Mouse (Mus musculus) stomach, postnatal 0 days (tissue): ENCODE measurements at regions not wholly inside any gene's neighbourhood (a gene's known extent, or its start where the extent isn't known, plus 50 kb on each side); places are given as distances from the start of the nearest gene placed in this dataset.
A peak's percentile ranks its signal among the peaks of the same experiment; 100 is the strongest.

Experiments
- ATAC-seq: fragments of 200-750 bp; cut with Nextera tagmentation; 2 replicates; pipeline ENCODE4 v1.8.0; 2017; ENCODE audit not compliant: low FRiP score, low TSS enrichment
- DNase-seq: peaks from one replicate; pipeline ENCODE4 v3.0.0-alpha.2; 2016; ENCODE audit warnings: low spot score
- H3K27ac ChIP-seq: fragments of 300-500 bp; sonication (generic); replicated peaks from 2 replicates; pipeline ENCODE4 v1.5.1; 2014; ENCODE audit warnings: mild to moderate bottlenecking, control low read depth
- H3K27me3 ChIP-seq: fragments of 300-500 bp; sonication (generic); 2 replicates; pipeline ENCODE4 v1.6.1; 2014; ENCODE audit warnings: low read length; ENCODE audit not compliant: control insufficient read depth, insufficient read depth
- H3K36me3 ChIP-seq: fragments of 300-500 bp; sonication (generic); 2 replicates; pipeline ENCODE4 v1.6.1; 2014; ENCODE audit warnings: low read length, mixed read lengths; ENCODE audit not compliant: control insufficient read depth, insufficient read depth
- H3K4me1 ChIP-seq: fragments of 300-500 bp; sonication (generic); replicated peaks from 2 replicates; pipeline ENCODE4 v1.6.1; 2014; ENCODE audit warnings: antibody characterized with exemption; ENCODE audit not compliant: control insufficient read depth, insufficient read depth
- H3K4me2 ChIP-seq: fragments of 300-500 bp; sonication (generic); replicated peaks from 2 replicates; pipeline ENCODE4 v1.6.1; 2014; ENCODE audit warnings: low read depth, mild to moderate bottlenecking, control low read depth, moderate library complexity
- H3K4me3 ChIP-seq: fragments of 300-500 bp; sonication (generic); 2 replicates; pipeline ENCODE4 v1.5.1; 2014; ENCODE audit warnings: low read depth, low read length, control low read depth
- H3K9ac ChIP-seq: fragments of 300-500 bp; sonication (generic); 2 replicates; pipeline ENCODE4 v1.6.1; 2014; ENCODE audit warnings: mild to moderate bottlenecking, low read length, control low read depth, mixed read lengths
- H3K9me3 ChIP-seq: fragments of 300-500 bp; sonication (generic); 2 replicates; pipeline ENCODE4 v1.6.1; 2016; ENCODE audit warnings: low read length; ENCODE audit not compliant: control insufficient read depth
- CTCF ChIP-seq: IDR thresholded peaks from 2 replicates; pipeline ENCODE4 v1.5.1; 2016; ENCODE audit warnings: antibody characterized with exemption, low read depth, mild to moderate bottlenecking, moderate library complexity
- EP300 ChIP-seq: optimal IDR thresholded peaks from 2 replicates; pipeline ENCODE3; 2016; ENCODE audit warnings: antibody characterized with exemption
- WGBS: fragments of 180-500 bp; shearing (Covaris S2); extraction: QIAGEN DNeasy Blood & Tissue Kit; methylation state at CpG from one replicate; pipeline ENCODE4 v1.1.7; 2014; 5-methylcytosine and 5-hydroxymethylcytosine counted together

DNA sequence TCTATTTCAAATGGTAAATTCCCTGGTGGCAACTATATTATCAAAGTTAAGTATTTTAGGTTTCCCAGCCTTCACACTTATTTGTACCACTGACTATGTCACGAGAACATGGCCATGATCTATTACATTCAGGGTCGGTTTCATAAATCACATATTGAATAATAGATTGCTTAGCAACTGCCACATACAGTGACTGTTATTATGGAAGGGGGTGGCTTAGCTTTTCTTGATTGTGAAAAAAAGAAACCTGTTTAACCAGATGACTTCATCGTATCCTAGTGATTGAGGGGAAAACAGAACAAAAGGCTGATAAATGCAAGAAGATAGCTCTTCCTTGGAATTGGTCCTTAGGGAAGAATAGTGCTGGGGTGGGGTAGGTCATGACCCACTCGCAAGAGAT, 76.0 kb upstream of the Palmd start:
- no peak for TF ChIP-seq EP300
- no peak for TF ChIP-seq CTCF
- DNase-seq (no peak), ATAC-seq (no peak)
- H3K27ac ChIP-seq = no peak overlapping the region; the same call in 1 of the 2 replicates
- no peak overlapping the region for H3K4me2 ChIP-seq
- H3K4me1 ChIP-seq = no peaks in the 10 kb centered on the region
- H3K4me3 ChIP-seq = no peak overlapping the region
- WGBS = 62% methylated on average over 4 of the region's 4 CpGs
- H3K36me3 ChIP-seq = no peaks in the 10 kb centered on the region
- no peak overlapping the region for H3K9ac ChIP-seq
- no peaks in the 10 kb centered on the region for H3K9me3 ChIP-seq
- H3K27me3 ChIP-seq = no peaks in the 10 kb centered on the region

DNA sequence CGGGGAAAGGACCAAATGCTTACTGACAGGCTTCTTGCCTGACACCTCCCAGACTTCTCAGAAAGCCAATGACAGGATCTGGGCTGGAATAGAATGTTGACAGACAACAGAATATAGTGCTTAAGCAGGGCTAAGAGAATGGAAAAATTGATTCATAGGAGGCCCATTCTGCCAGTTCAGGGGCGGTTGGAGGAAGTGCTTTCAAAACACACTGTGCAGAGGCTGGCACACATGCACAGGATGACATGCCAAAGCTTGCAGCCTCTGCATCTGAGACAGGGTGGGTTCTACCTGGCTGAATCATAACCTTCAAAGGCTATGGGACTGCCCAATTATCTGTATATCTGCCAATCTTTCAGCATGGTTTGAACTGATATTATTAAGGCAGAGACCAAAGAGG, 75.5 kb upstream of the Palmd start:
- no peaks in the 10 kb centered on the region for H3K27me3 ChIP-seq
- no peaks in the 10 kb centered on the region for H3K4me1 ChIP-seq
- no peak for DNase-seq
- no peak overlapping the region for H3K4me3 ChIP-seq
- H3K9me3 ChIP-seq = no peaks in the 10 kb centered on the region
- peak; percentile 77; the same call in 1 of the 2 replicates for ATAC-seq
- no peak for TF ChIP-seq EP300
- no peak for TF ChIP-seq CTCF
- no peaks in the 10 kb centered on the region for H3K36me3 ChIP-seq
- peak overlapping the region; percentile 24 for H3K27ac ChIP-seq
- no peak overlapping the region for H3K9ac ChIP-seq
- H3K4me2 ChIP-seq = no peak overlapping the region
- WGBS = 43% methylated on average over 2 of the region's 2 CpGs

DNA sequence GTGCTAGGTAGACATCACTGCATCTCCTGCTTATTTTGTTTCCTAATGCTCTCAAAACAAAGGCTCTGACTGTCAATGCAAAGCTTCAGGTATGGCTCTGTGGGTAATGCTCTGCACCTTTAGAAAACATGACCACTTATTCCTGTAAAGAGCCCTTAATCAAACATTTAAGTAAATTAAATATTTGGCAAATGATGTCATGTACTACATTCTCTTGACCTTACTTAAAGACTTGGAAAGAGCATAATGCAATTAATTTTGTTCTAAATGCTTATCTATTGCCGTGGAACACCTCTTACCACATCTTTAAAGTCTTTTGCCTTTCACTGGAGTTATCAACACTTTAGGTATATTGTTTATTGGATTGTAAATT, 70.1 kb upstream of the Palmd start:
- H3K4me3 ChIP-seq = no peak overlapping the region
- H3K27me3 ChIP-seq = no peaks in the 10 kb centered on the region
- WGBS = 24% methylated on average over 1 of the region's 1 CpGs
- DNase-seq = no peak
- H3K4me2 ChIP-seq = no peak overlapping the region
- TF ChIP-seq EP300 (no peak), CTCF (no peak)
- H3K27ac ChIP-seq = peak overlapping the region; percentile 75
- no peaks in the 10 kb centered on the region for H3K4me1 ChIP-seq
- H3K9ac ChIP-seq = no peak overlapping the region
- H3K36me3 ChIP-seq = no peaks in the 10 kb centered on the region
- peak; percentile 88 for ATAC-seq
- H3K9me3 ChIP-seq = no peaks in the 10 kb centered on the region

DNA sequence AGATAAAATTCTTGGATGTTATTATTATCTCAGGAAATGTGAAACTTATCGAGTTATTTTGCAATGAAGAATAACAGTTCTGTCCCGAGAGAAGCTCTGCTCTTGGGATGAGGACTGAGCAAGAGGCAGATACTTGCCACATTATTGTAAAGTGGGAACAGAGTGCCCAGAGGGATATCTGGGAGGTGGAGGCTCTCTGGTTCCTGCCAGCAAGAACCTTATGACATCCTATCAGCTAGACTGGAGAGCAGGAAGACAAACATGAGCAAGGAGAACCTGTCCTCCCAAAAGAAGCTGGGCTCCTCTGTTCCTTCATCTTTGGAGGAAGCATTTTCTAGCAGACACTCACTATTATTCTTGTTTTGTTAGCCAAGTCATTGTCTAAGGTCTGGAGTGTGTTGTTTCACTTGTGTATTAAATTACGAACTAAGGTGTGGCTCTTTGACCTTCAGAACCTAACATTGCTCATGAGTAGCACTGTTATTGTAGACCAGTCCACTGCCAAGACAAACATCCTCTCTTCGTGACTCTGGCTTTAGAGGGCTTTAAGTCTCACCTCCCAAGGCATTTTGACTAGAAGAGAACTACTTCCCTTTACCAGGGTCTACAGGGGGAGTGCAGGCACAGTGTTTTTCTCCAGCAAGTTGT, 69.6 kb upstream of the Palmd start:
- H3K36me3 ChIP-seq = no peaks in the 10 kb centered on the region
- no peaks in the 10 kb centered on the region for H3K9me3 ChIP-seq
- H3K4me2 ChIP-seq = no peak overlapping the region
- no peak for TF ChIP-seq CTCF
- TF ChIP-seq EP300 = no peak
- H3K4me3 ChIP-seq = no peak overlapping the region
- no peaks in the 10 kb centered on the region for H3K27me3 ChIP-seq
- no peak overlapping the region for H3K9ac ChIP-seq
- no peaks in the 10 kb centered on the region for H3K4me1 ChIP-seq
- ATAC-seq (peak; percentile 95), DNase-seq (peak; percentile 34)
- WGBS = 45% methylated on average over 4 of the region's 4 CpGs
- H3K27ac ChIP-seq = peak overlapping the region; percentile 75
